Mouse (Mus musculus) midbrain, embryonic 15.5 days (tissue): Measurements from ENCODE around the gene Lfng. TPM values are rescaled to one million over a fixed set of nuclear protein-coding genes. Genes with fewer than 3 reads are reported as not detected.

Experiments
- ATAC-seq: fragments of 200-750 bp; cut with Nextera tagmentation; replicated peaks from 2 replicates; pipeline ENCODE4 v1.8.0; 2017; ENCODE audit warnings: moderate TSS enrichment
- H3K27ac ChIP-seq: fragments of 300-500 bp; sonication (generic); 2 replicates; pipeline ENCODE4 v1.5.1; 2015; ENCODE audit warnings: mild to moderate bottlenecking, inconsistent platforms
- H3K27me3 ChIP-seq: fragments of 300-500 bp; sonication (generic); replicated peaks from 2 replicates; pipeline ENCODE4 v1.6.1; 2015; ENCODE audit warnings: inconsistent platforms
- H3K36me3 ChIP-seq: fragments of 300-500 bp; sonication (generic); replicated peaks from 2 replicates; pipeline ENCODE4 v1.6.1; 2015; ENCODE audit warnings: inconsistent platforms
- H3K4me1 ChIP-seq: fragments of 300-500 bp; sonication (generic); 2 replicates; pipeline ENCODE4 v1.6.1; 2015; ENCODE audit warnings: inconsistent platforms
- H3K4me2 ChIP-seq: fragments of 300-500 bp; sonication (generic); 2 replicates; pipeline ENCODE4 v1.6.1; 2015; ENCODE audit warnings: inconsistent platforms, mild to moderate bottlenecking, moderate library complexity
- H3K4me3 ChIP-seq: fragments of 300-500 bp; sonication (generic); 2 replicates; pipeline ENCODE4 v1.5.1; 2015; ENCODE audit warnings: mild to moderate bottlenecking, inconsistent platforms
- H3K9ac ChIP-seq: fragments of 300-500 bp; sonication (generic); 2 replicates; pipeline ENCODE4 v1.6.1; 2015; ENCODE audit warnings: mild to moderate bottlenecking, inconsistent platforms
- H3K9me3 ChIP-seq: fragments of 300-500 bp; sonication (generic); 2 replicates; pipeline ENCODE4 v1.6.1; 2016; ENCODE audit warnings: inconsistent platforms
- WGBS: fragments of 180-500 bp; shearing (Covaris S2); methylation state at CpG from one replicate; pipeline ENCODE4 v1.1.7; 2015; ENCODE audit warnings: mixed read lengths; 5-methylcytosine and 5-hydroxymethylcytosine counted together
- polyA plus RNA-seq: library from polyadenylated mRNA; unstranded; fragments of >200 nt; fragmentation: Nextera tagmentation; extraction: Ambion mirVana; gene quantifications from 2 replicates; pipeline ENCODE4 v1.2.1, GENCODE M21; 2015

The Lfng gene
- polyA plus RNA-seq, 1 experiment from 2014 or later: 20.4 TPM

DNA sequence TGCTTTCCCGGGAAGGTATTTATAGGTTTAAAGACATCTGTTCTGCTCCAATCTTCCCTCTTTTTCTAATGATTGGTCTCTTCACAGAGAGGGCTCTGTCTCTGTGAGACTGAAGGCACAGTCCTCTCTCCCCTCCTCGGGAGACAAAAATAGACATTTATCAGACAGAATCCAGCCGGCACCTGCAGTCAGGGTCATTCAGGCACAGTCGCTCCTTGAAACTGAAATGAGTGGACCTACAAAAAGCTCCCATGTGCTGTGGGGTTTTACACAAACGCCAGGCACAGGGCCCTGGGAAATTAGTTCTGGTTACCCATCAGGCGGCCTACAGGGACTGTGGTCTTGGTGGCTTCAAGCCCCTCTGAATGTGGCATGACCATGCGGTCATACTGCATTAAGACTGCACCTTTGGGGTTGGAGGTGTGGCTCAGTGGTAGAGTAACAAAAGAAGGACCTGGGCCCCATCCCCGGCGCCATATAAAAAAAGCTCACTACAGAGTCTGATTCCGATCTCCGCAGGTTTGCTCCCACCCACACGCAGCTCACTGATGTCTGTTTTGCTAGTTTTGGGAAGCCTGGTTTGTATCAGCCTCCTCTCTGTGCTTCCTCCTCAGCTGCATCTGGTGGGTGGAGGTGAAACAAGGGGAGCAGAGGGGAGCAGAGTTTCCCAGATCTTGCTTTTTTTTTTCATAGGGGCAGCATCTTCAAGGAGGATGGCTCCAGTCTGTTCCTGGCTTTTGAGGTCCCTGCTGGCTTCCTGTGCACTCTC, 54.9 kb downstream of the Lfng start:
- Histone ChIP-seq H3K27me3 (no peaks in the 10 kb centered on the region), H3K27ac (peak overlapping the region; percentile 52), H3K4me3 (no peak overlapping the region), H3K4me1 (peaks cover 44% of the 10 kb centered on the region), H3K9me3 (no peaks in the 10 kb centered on the region), H3K4me2 (no peak overlapping the region), H3K9ac (no peak overlapping the region), H3K36me3 (0 out of 2 replicates have a peak, but pooled peaks cover 5% of the 10 kb centered on the region)
- WGBS: 56% methylated on average over 12 of the region's 12 CpGs
- ATAC-seq: no peak

DNA sequence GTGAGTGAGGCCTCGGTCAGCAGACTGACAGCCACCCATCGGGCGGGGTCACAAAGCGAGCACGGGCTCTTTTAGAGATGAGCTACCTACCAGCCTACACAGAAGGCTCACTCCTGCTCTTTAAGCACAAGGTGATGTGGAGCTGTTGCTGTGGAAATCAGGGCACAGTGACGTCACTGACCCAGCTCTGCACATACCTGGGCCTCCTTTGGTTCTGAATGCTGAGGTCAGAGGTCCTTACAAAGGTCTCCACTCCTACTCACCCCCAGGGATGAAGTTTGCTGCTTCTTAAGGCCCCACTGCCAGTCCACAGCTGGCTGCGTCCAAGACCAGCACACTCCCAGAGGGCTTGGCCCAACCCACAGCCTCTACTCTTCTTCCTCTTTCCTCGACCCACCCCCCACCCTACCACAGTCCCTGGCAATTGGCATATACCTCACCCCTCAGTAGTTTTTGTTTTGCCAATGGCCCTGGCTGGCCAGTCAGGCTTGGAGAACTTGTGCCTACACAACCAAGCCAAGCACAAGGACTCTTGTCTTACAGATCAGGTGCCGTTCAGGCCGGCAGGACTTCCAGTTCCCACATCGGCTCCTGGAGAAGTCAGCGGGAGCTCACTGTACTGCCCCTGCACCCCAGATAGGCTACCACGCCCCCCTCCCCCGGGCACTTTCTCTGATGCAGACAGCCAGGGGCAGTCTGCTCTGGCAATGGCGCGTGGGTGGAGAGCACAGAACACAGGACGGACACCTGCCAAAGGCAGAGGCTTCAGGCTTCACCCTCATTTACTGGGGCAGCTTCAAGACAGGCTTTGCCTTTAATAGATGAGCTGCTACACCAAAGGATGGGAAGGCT, 55.8 kb downstream of the Lfng start:
- H3K36me3 ChIP-seq: 0 out of 2 replicates have a peak, but pooled peaks cover 5% of the 10 kb centered on the region
- H3K9ac ChIP-seq: no peak overlapping the region
- no peaks in the 10 kb centered on the region for H3K9me3 ChIP-seq
- peaks cover 40% of the 10 kb centered on the region for H3K4me1 ChIP-seq
- no peak for ATAC-seq
- no peaks in the 10 kb centered on the region for H3K27me3 ChIP-seq
- no peak overlapping the region for H3K4me2 ChIP-seq
- no peak overlapping the region for H3K4me3 ChIP-seq
- WGBS: 69% methylated on average over 17 of the region's 17 CpGs
- peak overlapping the region; percentile 52; the same call in 1 of the 2 replicates for H3K27ac ChIP-seq

DNA sequence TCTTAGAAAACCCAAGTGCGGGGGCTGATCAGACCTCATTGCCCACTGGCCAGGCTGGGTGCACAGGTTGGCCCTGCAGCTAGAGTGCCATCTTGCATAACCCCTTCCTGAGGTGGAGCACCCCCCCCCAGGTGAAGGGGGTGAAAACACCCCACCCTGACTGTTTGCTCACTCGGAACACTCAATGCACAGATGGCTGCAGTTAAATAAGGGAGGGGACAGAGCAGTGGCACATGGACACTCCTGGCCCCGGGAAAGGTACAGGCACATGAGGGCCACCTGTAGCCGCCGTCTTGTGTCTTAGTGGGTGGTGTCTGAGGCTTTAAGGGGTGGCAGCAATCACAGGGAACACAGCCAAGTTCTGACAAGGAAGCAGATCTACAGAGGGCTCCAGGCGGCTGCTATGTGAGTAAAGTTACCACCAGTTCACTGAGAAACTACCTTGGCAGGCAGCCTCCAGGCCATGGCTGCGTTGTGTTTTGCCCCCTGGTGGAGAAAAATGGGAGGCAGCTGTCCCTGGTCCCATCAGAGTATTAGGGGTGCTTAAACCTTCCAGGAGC, 56.6 kb downstream of the Lfng start:
- H3K36me3 ChIP-seq: peaks cover 7% of the 10 kb centered on the region
- H3K4me2 ChIP-seq: no peak overlapping the region
- WGBS: 59% methylated on average over 7 of the region's 7 CpGs
- ATAC-seq: no peak
- H3K9ac ChIP-seq: no peak overlapping the region
- no peaks in the 10 kb centered on the region for H3K27me3 ChIP-seq
- H3K9me3 ChIP-seq: no peaks in the 10 kb centered on the region
- H3K4me1 ChIP-seq: peaks cover 40% of the 10 kb centered on the region
- no peak overlapping the region for H3K4me3 ChIP-seq
- no peak overlapping the region for H3K27ac ChIP-seq

Other genes with a start within 250 kb of the Lfng start
- 40.5 and 41.4 TPM in 2 replicates for gene Snx8, start 218.1 kb upstream of the Lfng start, polyA plus RNA-seq
- gene Eif3b, start 188.0 kb upstream of the Lfng start, polyA plus RNA-seq: 78.4 and 91.4 TPM in 2 replicates
- gene Gm4869, start 161.7 kb upstream of the Lfng start, polyA plus RNA-seq: not detected in 2 replicates
- 24.7 and 25.1 TPM in 2 replicates for gene Chst12, start 101.8 kb upstream of the Lfng start, polyA plus RNA-seq
- 0.41 TPM in 1 of 2 replicates, not detected in the other for gene Grifin, start 42.2 kb upstream of the Lfng start, polyA plus RNA-seq
- gene Ttyh3, start 41.7 kb downstream of the Lfng start, polyA plus RNA-seq: 80.3 and 84.2 TPM in 2 replicates
- gene Iqce, start 95.1 kb downstream of the Lfng start, polyA plus RNA-seq: 27.4 and 32.2 TPM in 2 replicates
- 25.4 and 25.9 TPM in 2 replicates for gene Brat1, start 97.7 kb downstream of the Lfng start, polyA plus RNA-seq
- gene Amz1, start 116.8 kb downstream of the Lfng start, polyA plus RNA-seq: 5.0 and 5.2 TPM in 2 replicates
- 49.8 and 63.1 TPM in 2 replicates for gene Gna12, start 223.1 kb downstream of the Lfng start, polyA plus RNA-seq